Mouse (Mus musculus) cerebellum, adult 2 months (tissue): ENCODE measurements around the gene Dscam. TPM values are rescaled to one million over a fixed set of nuclear protein-coding genes. Genes with fewer than 3 reads are reported as not detected.

Source experiments
- DNase-seq, 2 experiments: peaks; one replicate each; pipeline ENCODE4 v3.0.0; 2021
- H3K27ac ChIP-seq: fragments of 200-500 bp; 2 replicates; pipeline ENCODE4 v1.5.1; 2012; ENCODE audit warnings: low read length, control low read depth, inconsistent platforms; ENCODE audit not compliant: insufficient read depth
- H3K27me3 ChIP-seq: fragments of 200-500 bp; 2 replicates; pipeline ENCODE4 v1.6.1; 2012; ENCODE audit warnings: inconsistent platforms, mild to moderate bottlenecking, low read length, moderate library complexity; ENCODE audit not compliant: control insufficient read depth, insufficient read depth
- H3K4me1 ChIP-seq: fragments of 200-500 bp; 2 replicates; pipeline ENCODE4 v1.6.1; 2011; ENCODE audit warnings: low read length; ENCODE audit not compliant: control insufficient read depth, insufficient read depth
- H3K4me3 ChIP-seq: fragments of 200-500 bp; replicated peaks from 2 replicates; pipeline ENCODE3; 2011; ENCODE audit warnings: mild to moderate bottlenecking, low read depth, low read length, control low read depth; ENCODE audit not compliant: insufficient read depth
- CTCF ChIP-seq: fragments of 200-500 bp; IDR thresholded peaks from 2 replicates; pipeline ENCODE4 v1.5.1; 2011; ENCODE audit warnings: low read depth, mild to moderate bottlenecking, control low read depth, low read length, moderate library complexity, borderline replicate concordance; ENCODE audit not compliant: insufficient read depth
- POLR2A ChIP-seq: fragments of 200-500 bp; IDR thresholded peaks from 2 replicates; pipeline ENCODE4 v1.6.1; 2011; ENCODE audit warnings: low read length, control low read depth, borderline replicate concordance; ENCODE audit not compliant: insufficient read depth
- WGBS: fragments of 180-500 bp; shearing (Covaris S2); methylation state at CpG from one replicate; pipeline ENCODE4 v1.1.7; 2018; 5-methylcytosine and 5-hydroxymethylcytosine counted together
- polyA plus RNA-seq: library from polyadenylated mRNA; depleted of rRNA; stranded (reverse); fragments of >200 nt; gene quantifications from 2 replicates; pipeline ENCODE4 v1.2.3, GENCODE M21; 2012

Dscam gene
- polyA plus RNA-seq, 1 experiment = 16.0 TPM

GRCm38 (mm10) chr16:97158279-97158678, 12.3 kb downstream of the Dscam start:
- H3K4me3 ChIP-seq = no peak overlapping the region
- H3K27ac ChIP-seq = no peak overlapping the region
- no peak for DNase-seq
- H3K27me3 ChIP-seq = no peaks in the 10 kb centered on the region
- H3K4me1 ChIP-seq = no peaks in the 10 kb centered on the region
- 33% methylated on average over 4 of the region's 4 CpGs for WGBS
- TF ChIP-seq POLR2A = no peak
- TF ChIP-seq CTCF = no peak

- Histone ChIP-seq H3K27ac (no peak overlapping the region), H3K27me3 (no peaks in the 10 kb centered on the region), H3K4me3 (no peak overlapping the region), H3K4me1 (no peaks in the 10 kb centered on the region)
- TF ChIP-seq POLR2A (no peak), CTCF (no peak)
- no peak for DNase-seq
- WGBS = 9% methylated on average over 12 of the region's 12 CpGs
Observed at GRCm38 (mm10) chr16:97144544-97145194, 25.9 kb downstream of the Dscam start.

- DNase-seq = no peak
- no peaks in the 10 kb centered on the region for H3K4me1 ChIP-seq
- no peak overlapping the region for H3K27ac ChIP-seq
- H3K27me3 ChIP-seq = no peaks in the 10 kb centered on the region
- no peak for TF ChIP-seq CTCF
- no peak for TF ChIP-seq POLR2A
- WGBS = 73% methylated on average over 1 of the region's 1 CpGs
- no peak overlapping the region for H3K4me3 ChIP-seq
Observed at GRCm38 (mm10) chr16:97141943-97142342, 28.6 kb downstream of the Dscam start.

GRCm38 (mm10) chr16:97135003-97135827, 35.3 kb downstream of the Dscam start:
- Histone ChIP-seq H3K27ac (no peak overlapping the region), H3K4me1 (no peaks in the 10 kb centered on the region), H3K4me3 (no peak overlapping the region), H3K27me3 (no peaks in the 10 kb centered on the region)
- TF ChIP-seq POLR2A = no peak
- TF ChIP-seq CTCF = no peak
- 73% methylated on average over 10 of the region's 10 CpGs for WGBS
- DNase-seq = no peak

GRCm38 (mm10) chr16:97127296-97127695, 43.3 kb downstream of the Dscam start:
- DNase-seq = no peak
- no peaks in the 10 kb centered on the region for H3K4me1 ChIP-seq
- H3K27me3 ChIP-seq = no peaks in the 10 kb centered on the region
- TF ChIP-seq CTCF = no peak
- no peak for TF ChIP-seq POLR2A
- H3K4me3 ChIP-seq = no peak overlapping the region
- 40% methylated on average over 2 of the region's 2 CpGs for WGBS
- H3K27ac ChIP-seq = no peak overlapping the region

GRCm38 (mm10) chr16:97110028-97110427, 60.5 kb downstream of the Dscam start:
- Histone ChIP-seq H3K27me3 (no peaks in the 10 kb centered on the region), H3K27ac (no peak overlapping the region), H3K4me1 (no peaks in the 10 kb centered on the region), H3K4me3 (no peak overlapping the region)
- TF ChIP-seq POLR2A = no peak
- no peak for TF ChIP-seq CTCF
- no peak for DNase-seq
- 53% methylated on average over 4 of the region's 4 CpGs for WGBS

GRCm38 (mm10) chr16:97105266-97105665, 65.3 kb downstream of the Dscam start:
- Histone ChIP-seq H3K27ac (no peak overlapping the region), H3K4me3 (no peak overlapping the region), H3K4me1 (peaks cover 2% of the 10 kb centered on the region; the same call in 1 of the 2 replicates), H3K27me3 (no peaks in the 10 kb centered on the region)
- no peak for DNase-seq
- WGBS = 73% methylated on average over 2 of the region's 2 CpGs
- TF ChIP-seq POLR2A = no peak
- TF ChIP-seq CTCF = no peak

GRCm38 (mm10) chr16:97103046-97103445, 67.5 kb downstream of the Dscam start:
- Histone ChIP-seq H3K4me1 (peaks cover 9% of the 10 kb centered on the region), H3K4me3 (no peak overlapping the region), H3K27ac (no peak overlapping the region), H3K27me3 (no peaks in the 10 kb centered on the region)
- WGBS = 88% methylated on average over 2 of the region's 2 CpGs
- TF ChIP-seq CTCF = no peak
- no peak for TF ChIP-seq POLR2A
- DNase-seq = no peak
